Mouse (Mus musculus) embryo, embryonic 9.5 days (tissue): ENCODE measurements around the gene Stx4a.
"Not testable (repeated sequence)": the region's sequence is repeated elsewhere in the genome, so short reads cannot be mapped to it uniquely, and the experiment has no call there.

Experiments
- DNase-seq: peaks from one replicate; pipeline ENCODE4 v3.0.0-alpha.2; 2017; ENCODE audit errors: extremely low spot score

Gene Stx4a

GRCm38 (mm10) chr7:127824176-127824871, at the start of gene Stx4a, which contains the start of gene Stx1b:
Gene Stx4a, plus strand, starts transcription at chr7:127824294.
Gene Stx1b, minus strand, starts transcription at chr7:127824549.
- peak; percentile 71 for DNase-seq

GRCm38 (mm10) chr7:127775837-127776236, 48.3 kb upstream of the Stx4a start:
- DNase-seq: not testable (repeated sequence)

GRCm38 (mm10) chr7:127776426-127776825, 47.7 kb upstream of the Stx4a start, which contains the start of gene Setd1a:
Gene Setd1a, plus strand, starts transcription at chr7:127776670.
- DNase-seq: peak; percentile 86

GRCm38 (mm10) chr7:127776878-127777473, 47.1 kb upstream of the Stx4a start:
- DNase-seq: peak; percentile 95

GRCm38 (mm10) chr7:127777474-127778266, 46.4 kb upstream of the Stx4a start:
- peak; percentile 83 for DNase-seq

GRCm38 (mm10) chr7:127778350-127778749, 45.7 kb upstream of the Stx4a start:
- no peak for DNase-seq

GRCm38 (mm10) chr7:127785308-127785707, 38.8 kb upstream of the Stx4a start, which contains the start of gene Gm49388:
Gene Gm49388, plus strand, starts transcription at chr7:127785608.
- DNase-seq: no peak

GRCm38 (mm10) chr7:127797076-127797845, 26.8 kb upstream of the Stx4a start:
- no peak for DNase-seq

GRCm38 (mm10) chr7:127798591-127798990, 25.5 kb upstream of the Stx4a start:
- no peak for DNase-seq

- DNase-seq: no peak
Observed at GRCm38 (mm10) chr7:127799211-127799610, 24.9 kb upstream of the Stx4a start.

- no peak for DNase-seq
Observed at GRCm38 (mm10) chr7:127799738-127800137, 24.4 kb upstream of the Stx4a start.

- peak; percentile 92 for DNase-seq
Observed at GRCm38 (mm10) chr7:127800435-127801009, 23.6 kb upstream of the Stx4a start, which contains the start of gene Hsd3b7. Gene Hsd3b7, plus strand, starts transcription at chr7:127800604.

- DNase-seq: no peak
Observed at GRCm38 (mm10) chr7:127801010-127801621, 23.0 kb upstream of the Stx4a start.

GRCm38 (mm10) chr7:127802313-127802712, 21.8 kb upstream of the Stx4a start:
- DNase-seq: no peak

- no peak for DNase-seq
Observed at GRCm38 (mm10) chr7:127808821-127809220, 15.3 kb upstream of the Stx4a start.

GRCm38 (mm10) chr7:127809846-127810245, 14.2 kb upstream of the Stx4a start:
- no peak for DNase-seq

GRCm38 (mm10) chr7:127810650-127811049, 13.4 kb upstream of the Stx4a start:
- no peak for DNase-seq

GRCm38 (mm10) chr7:127811240-127811639, 12.9 kb upstream of the Stx4a start:
- DNase-seq: no peak

- DNase-seq: no peak
Observed at GRCm38 (mm10) chr7:127812292-127812691, 11.8 kb upstream of the Stx4a start.

GRCm38 (mm10) chr7:127813821-127814220, 10.3 kb upstream of the Stx4a start:
- DNase-seq: no peak
